Mouse (Mus musculus): ENCODE measurements at regions not wholly inside any gene's neighbourhood (a gene's known extent, or its start where the extent isn't known, plus 50 kb on each side); places are given as distances from the start of the nearest gene placed in this dataset.
"Not testable (repeated sequence)": the region's sequence is repeated elsewhere in the genome, so short reads cannot be mapped to it uniquely, and the experiment has no call there.

- H3K36me3 ChIP-seq, result no peaks in the 10 kb centered on the region
- no peaks in the 10 kb centered on the region for H3K9me3 ChIP-seq
- 78% methylated on average over 4 of the region's 4 CpGs for WGBS
- H3K9ac ChIP-seq, result no peak overlapping the region
- H3K4me3 ChIP-seq (replicated peaks), result no peak overlapping the region
- H3K27ac ChIP-seq, result no peak overlapping the region
- H3K27me3 ChIP-seq (replicated peaks), result no peaks in the 10 kb centered on the region
- no peaks in the 10 kb centered on the region for H3K4me1 ChIP-seq
- H3K4me2 ChIP-seq, result no peak overlapping the region
- no peak for ATAC-seq (ENCODE audit: insufficient read depth, low FRiP score, low read depth)
Observed at GRCm38 (mm10) chr12:11037951-11038350, 112.9 kb downstream of the Kcns3 start.

- H3K4me1 ChIP-seq, result no peaks in the 10 kb centered on the region
- H3K9ac ChIP-seq, result no peak overlapping the region
- no peak overlapping the region for H3K27ac ChIP-seq
- H3K27me3 ChIP-seq (replicated peaks), result no peaks in the 10 kb centered on the region
- H3K4me2 ChIP-seq, result no peak overlapping the region
- 64% methylated on average over 11 of the region's 11 CpGs for WGBS
- H3K4me3 ChIP-seq (replicated peaks), result no peak overlapping the region
- ATAC-seq (ENCODE audit: insufficient read depth, low FRiP score, low read depth), result 0 out of 2 replicates have a peak, but pooled peaks have one; percentile 39
- H3K9me3 ChIP-seq, result no peaks in the 10 kb centered on the region
- no peaks in the 10 kb centered on the region for H3K36me3 ChIP-seq
Observed at GRCm38 (mm10) chr12:11020571-11021545, 130.0 kb downstream of the Kcns3 start.

GRCm38 (mm10) chr12:11011159-11011558, 139.7 kb downstream of the Kcns3 start:
- H3K9ac ChIP-seq, result no peak overlapping the region
- ATAC-seq (ENCODE audit: insufficient read depth, low FRiP score, low read depth), result peak; percentile 50; the same call in 1 of the 2 replicates
- H3K27ac ChIP-seq, result peak overlapping the region; percentile 16; the same call in 1 of the 2 replicates
- H3K9me3 ChIP-seq, result no peaks in the 10 kb centered on the region
- no peaks in the 10 kb centered on the region; the same call in 1 of the 2 replicates for H3K4me1 ChIP-seq
- H3K27me3 ChIP-seq (replicated peaks), result no peaks in the 10 kb centered on the region
- 67% methylated on average over 1 of the region's 1 CpGs for WGBS
- no peaks in the 10 kb centered on the region for H3K36me3 ChIP-seq
- H3K4me2 ChIP-seq, result no peak overlapping the region
- no peak overlapping the region for H3K4me3 ChIP-seq (replicated peaks)

GRCm38 (mm10) chr12:10984295-10984694, 166.6 kb downstream of the Kcns3 start:
- ATAC-seq (ENCODE audit: insufficient read depth, low FRiP score, low read depth), result peak; percentile 43; the same call in 1 of the 2 replicates
- 33% methylated on average over 3 of the region's 3 CpGs for WGBS
- H3K4me3 ChIP-seq (replicated peaks), result no peak overlapping the region

GRCm38 (mm10) chr12:10949184-10949583, 201.7 kb downstream of the Kcns3 start:
- no peak overlapping the region for H3K9ac ChIP-seq
- ATAC-seq (ENCODE audit: insufficient read depth, low FRiP score, low read depth), result no peak
- 25% methylated on average over 5 of the region's 5 CpGs for WGBS

More at GRCm38 (mm10) chr12:10984295-10984694, 166.6 kb downstream of the Kcns3 start:
- H3K27ac ChIP-seq, result no peak overlapping the region
- H3K4me1 ChIP-seq, result no peaks in the 10 kb centered on the region
- H3K4me2 ChIP-seq, result no peak overlapping the region
- H3K9me3 ChIP-seq, result no peaks in the 10 kb centered on the region
- H3K27me3 ChIP-seq (replicated peaks), result no peaks in the 10 kb centered on the region
- no peak overlapping the region for H3K9ac ChIP-seq
- H3K36me3 ChIP-seq, result no peaks in the 10 kb centered on the region

GRCm38 (mm10) chr12:10941064-10941463, 209.8 kb downstream of the Kcns3 start:
- Histone ChIP-seq H3K9ac (no peak overlapping the region), H3K27ac (no peak overlapping the region), H3K36me3 (no peaks in the 10 kb centered on the region), H3K4me2 (no peak overlapping the region), H3K9me3 (no peaks in the 10 kb centered on the region), H3K4me1 (no peaks in the 10 kb centered on the region), H3K4me3 (replicated peaks) (no peak overlapping the region), H3K27me3 (replicated peaks) (no peaks in the 10 kb centered on the region)
- 40% methylated on average over 3 of the region's 3 CpGs for WGBS
- no peak for ATAC-seq (ENCODE audit: insufficient read depth, low FRiP score, low read depth)

More at GRCm38 (mm10) chr12:10949184-10949583, 201.7 kb downstream of the Kcns3 start:
- H3K4me1 ChIP-seq, result no peaks in the 10 kb centered on the region
- no peak overlapping the region for H3K27ac ChIP-seq
- H3K4me3 ChIP-seq (replicated peaks), result no peak overlapping the region
- no peaks in the 10 kb centered on the region for H3K27me3 ChIP-seq (replicated peaks)
- no peak overlapping the region for H3K4me2 ChIP-seq
- H3K9me3 ChIP-seq, result no peaks in the 10 kb centered on the region
- H3K36me3 ChIP-seq, result no peaks in the 10 kb centered on the region

GRCm38 (mm10) chr12:10900054-10900453, 250.8 kb downstream of the Kcns3 start:
- H3K36me3 ChIP-seq; H3K4me3 ChIP-seq (replicated peaks); H3K4me2 ChIP-seq; H3K9ac ChIP-seq; H3K27ac ChIP-seq; H3K27me3 ChIP-seq (replicated peaks); H3K4me1 ChIP-seq; ATAC-seq (ENCODE audit: insufficient read depth, low FRiP score, low read depth); H3K9me3 ChIP-seq: not testable (repeated sequence)
- WGBS, result 92% methylated on average over 9 of the region's 14 CpGs

GRCm38 (mm10) chr12:10878791-10879190, 272.1 kb downstream of the Kcns3 start:
- no peak overlapping the region for H3K9ac ChIP-seq
- H3K9me3 ChIP-seq, result no peaks in the 10 kb centered on the region
- ATAC-seq (ENCODE audit: insufficient read depth, low FRiP score, low read depth), result no peak
- H3K4me1 ChIP-seq, result no peaks in the 10 kb centered on the region
- no peak overlapping the region for H3K4me2 ChIP-seq
- H3K27ac ChIP-seq, result no peak overlapping the region
- H3K27me3 ChIP-seq (replicated peaks), result no peaks in the 10 kb centered on the region
- H3K36me3 ChIP-seq, result no peaks in the 10 kb centered on the region
- no peak overlapping the region for H3K4me3 ChIP-seq (replicated peaks)

- no peaks in the 10 kb centered on the region for H3K27me3 ChIP-seq (replicated peaks)
- no peak overlapping the region for H3K4me3 ChIP-seq (replicated peaks)
- H3K36me3 ChIP-seq, result no peaks in the 10 kb centered on the region
- H3K4me1 ChIP-seq, result no peaks in the 10 kb centered on the region
- ATAC-seq (ENCODE audit: insufficient read depth, low FRiP score, low read depth), result no peak
- H3K27ac ChIP-seq, result no peak overlapping the region
- H3K9ac ChIP-seq, result no peak overlapping the region
- WGBS, result 68% methylated on average over 9 of the region's 9 CpGs
- H3K4me2 ChIP-seq, result no peak overlapping the region
- H3K9me3 ChIP-seq, result no peaks in the 10 kb centered on the region
Observed at GRCm38 (mm10) chr12:10874589-10875554, 276.0 kb downstream of the Kcns3 start.

GRCm38 (mm10) chr12:10873716-10874401, 277.0 kb downstream of the Kcns3 start:
- no peaks in the 10 kb centered on the region for H3K4me1 ChIP-seq
- no peaks in the 10 kb centered on the region for H3K27me3 ChIP-seq (replicated peaks)
- ATAC-seq (ENCODE audit: insufficient read depth, low FRiP score, low read depth), result no peak
- 80% methylated on average over 4 of the region's 4 CpGs for WGBS
- no peaks in the 10 kb centered on the region for H3K36me3 ChIP-seq
- no peak overlapping the region for H3K4me3 ChIP-seq (replicated peaks)
- H3K4me2 ChIP-seq, result no peak overlapping the region
- no peak overlapping the region for H3K9ac ChIP-seq
- no peaks in the 10 kb centered on the region for H3K9me3 ChIP-seq
- no peak overlapping the region for H3K27ac ChIP-seq

All from stomach, embryonic 15.5 days (tissue).